Mouse (Mus musculus) right cerebral cortex, adult 18-20 months (tissue): Measurements from ENCODE around the gene Gm5426.
"Not testable (repeated sequence)": the region's sequence is repeated elsewhere in the genome, so short reads cannot be mapped to it uniquely, and the experiment has no call there.

Source experiments
- DNase-seq: peaks from one replicate; pipeline ENCODE4 v3.0.0; 2022; ENCODE audit warnings: mixed read lengths

Gene Gm5426

GRCm38 (mm10) chr10:96136451-96136850 lies at the start of gene Gm5426:
Gene Gm5426 (plus strand): TSS chr10:96136603.
- not testable (repeated sequence) for DNase-seq

- no peak for DNase-seq
These were observed 46.7 kb upstream of the Gm5426 start for GRCm38 (mm10) chr10:96089744-96090143.

GRCm38 (mm10) chr10:96090388-96090787 lies 46.0 kb upstream of the Gm5426 start:
- DNase-seq: no peak

GRCm38 (mm10) chr10:96093890-96094531 lies 42.4 kb upstream of the Gm5426 start:
- DNase-seq: no peak

GRCm38 (mm10) chr10:96094559-96094958 lies 41.8 kb upstream of the Gm5426 start:
- peak; percentile 15 for DNase-seq

GRCm38 (mm10) chr10:96096730-96097129 lies 39.7 kb upstream of the Gm5426 start:
- no peak for DNase-seq

GRCm38 (mm10) chr10:96101035-96101434 lies 35.4 kb upstream of the Gm5426 start:
- DNase-seq: no peak

- no peak for DNase-seq
These were observed 32.2 kb upstream of the Gm5426 start for GRCm38 (mm10) chr10:96104158-96104557.

- DNase-seq: no peak
These were observed 31.8 kb upstream of the Gm5426 start for GRCm38 (mm10) chr10:96104624-96105023.

- DNase-seq: no peak
These were observed 31.3 kb upstream of the Gm5426 start for GRCm38 (mm10) chr10:96105124-96105523.

- DNase-seq: no peak
These were observed 29.3 kb upstream of the Gm5426 start for GRCm38 (mm10) chr10:96106972-96107720.

GRCm38 (mm10) chr10:96107825-96108224 lies 28.6 kb upstream of the Gm5426 start:
- DNase-seq: no peak

GRCm38 (mm10) chr10:96115325-96115724 lies 21.1 kb upstream of the Gm5426 start:
- no peak for DNase-seq

- no peak for DNase-seq
These were observed 15.6 kb upstream of the Gm5426 start for GRCm38 (mm10) chr10:96120821-96121220.

GRCm38 (mm10) chr10:96121249-96122010 lies 15.0 kb upstream of the Gm5426 start:
- peak; percentile 17 for DNase-seq

GRCm38 (mm10) chr10:96123885-96124284 lies 12.5 kb upstream of the Gm5426 start:
- no peak for DNase-seq

GRCm38 (mm10) chr10:96124290-96124689 lies 12.1 kb upstream of the Gm5426 start:
- no peak for DNase-seq

GRCm38 (mm10) chr10:96125771-96126454 lies 10.5 kb upstream of the Gm5426 start:
- DNase-seq: no peak

- DNase-seq: no peak
These were observed 7.2 kb upstream of the Gm5426 start for GRCm38 (mm10) chr10:96129213-96129612.

GRCm38 (mm10) chr10:96130406-96130805 lies 6.0 kb upstream of the Gm5426 start:
- DNase-seq: no peak

- DNase-seq: no peak
These were observed 5.3 kb upstream of the Gm5426 start for GRCm38 (mm10) chr10:96131112-96131511.

GRCm38 (mm10) chr10:96132161-96132560 lies 4.2 kb upstream of the Gm5426 start:
- DNase-seq: peak; percentile 37

GRCm38 (mm10) chr10:96138585-96138984 lies 2.2 kb downstream of the Gm5426 start:
- no peak for DNase-seq
